ENCODE assay signal across 17 mouse cellular contexts in the genomic region with DNA sequence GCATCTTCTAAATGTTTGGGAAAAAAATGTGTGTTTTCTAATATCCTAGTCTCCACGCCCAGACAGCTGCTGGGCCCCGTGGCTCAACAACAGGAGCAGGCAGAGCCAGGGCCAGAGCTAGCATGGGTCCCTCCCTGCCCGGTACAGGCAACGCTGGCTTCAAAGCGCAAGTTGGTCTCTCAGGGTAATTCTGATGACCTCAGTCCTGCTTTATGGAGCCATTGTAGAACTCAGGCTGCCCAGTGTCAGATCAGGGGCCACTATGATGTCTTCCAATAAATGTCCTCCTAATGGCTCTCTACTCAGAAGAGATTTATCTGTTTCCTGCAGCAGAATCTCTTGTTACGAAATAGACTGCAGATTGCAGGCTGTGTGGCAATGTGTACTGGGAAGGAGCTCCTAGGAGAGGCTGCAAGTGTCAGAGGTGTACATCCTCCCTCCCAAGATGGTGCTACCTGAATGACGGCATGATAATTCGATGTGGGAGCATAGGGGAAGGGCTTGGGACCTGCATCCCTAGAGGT.
DNase-seq lines count a peak whose midpoint lies in the region; ATAC-seq and TF ChIP-seq lines count a peak whose summit lies in the region.
"Had no signal": no experiment of that assay in that cellular context is flagged by ENCODE, and none has a peak within 500 bp of the region (broad histone marks: within the 10 kb centered on the region; RNA-seq: fewer than 3 reads in every experiment).

No protein-coding gene starts in this region.

- ATAC-seq in lung, postnatal 0 days, result peak; percentile 12; the same call in 1 of the 2 replicates
- ATAC-seq in forebrain, postnatal 0 days, result no peak

- DNase-seq in heart, adult 18-20 months, result peak; percentile 41 to 49
- no peak for DNase-seq in heart, postnatal 4 days
- peak; percentile 31 for DNase-seq in lung, postnatal 0 days (ENCODE audit: low spot score)
- no peak for DNase-seq in lung, postnatal 14 days
- DNase-seq in gastrocnemius, postnatal 36 days, result peak; percentile 14 to 37
- no peak for DNase-seq in forebrain, postnatal 0 days
- DNase-seq in kidney, postnatal 4 days, result no peak
- DNase-seq: cerebellum, adult 11 months; cerebellum, postnatal 36 days; kidney, adult 11 months; kidney, postnatal 14 days; layer of hippocampus, adult 9-11 months; liver, embryonic 13.5 days; thymus, adult 18-20 months had no signal

- no peak overlapping the region for H3K9ac ChIP-seq in lung, postnatal 0 days (replicated peaks; ENCODE audit: low read depth)
- H3K9ac ChIP-seq in forebrain, postnatal 0 days, result no peak overlapping the region
- H3K9ac ChIP-seq: hindbrain, embryonic 13.5 days; limb, embryonic 12.5 days; liver, embryonic 13.5 days had no signal

- no peak overlapping the region for H3K4me3 ChIP-seq in lung, postnatal 0 days (ENCODE audit: low read depth, low read length)
- no peak overlapping the region for H3K4me3 ChIP-seq in forebrain, postnatal 0 days (ENCODE audit: low read depth, low read length)
- H3K4me3 ChIP-seq: erythroblast, embryonic 14.5 days; hindbrain, embryonic 13.5 days; limb, embryonic 12.5 days; liver, embryonic 13.5 days had no signal

- TF ChIP-seq EP300 in lung, postnatal 0 days (IDR thresholded peaks at IDR 0.05), result no peak

- TF ChIP-seq CTCF in lung, postnatal 0 days (IDR thresholded peaks at IDR 0.05), result no peak
- TF ChIP-seq CTCF in forebrain, postnatal 0 days (IDR thresholded peaks at IDR 0.05; ENCODE audit: low read depth), result no peak

- WGBS in lung, postnatal 0 days, result 54% methylated on average over 8 of the region's 8 CpGs
- WGBS in forebrain, postnatal 0 days, result 88% methylated on average over 8 of the region's 8 CpGs

- no peaks in the 10 kb centered on the region for H3K4me1 ChIP-seq in lung, postnatal 0 days (ENCODE audit: insufficient read depth, low read depth, low read length)
- no peaks in the 10 kb centered on the region for H3K4me1 ChIP-seq in forebrain, postnatal 0 days (ENCODE audit: insufficient read depth)
- H3K4me1 ChIP-seq: hindbrain, embryonic 13.5 days; limb, embryonic 12.5 days had no signal

- H3K36me3 ChIP-seq in lung, postnatal 0 days (ENCODE audit: insufficient read depth, low read length), result no peaks in the 10 kb centered on the region
- H3K36me3 ChIP-seq in forebrain, postnatal 0 days (ENCODE audit: insufficient read depth), result no peaks in the 10 kb centered on the region
- H3K36me3 ChIP-seq: hindbrain, embryonic 13.5 days; limb, embryonic 12.5 days; liver, embryonic 13.5 days had no signal

- H3K27ac ChIP-seq in lung, postnatal 0 days (ENCODE audit: low read length), result no peak overlapping the region
- no peak overlapping the region for H3K27ac ChIP-seq in forebrain, postnatal 0 days (ENCODE audit: low read depth, low read length)
- H3K27ac ChIP-seq: hindbrain, embryonic 13.5 days; limb, embryonic 12.5 days; liver, embryonic 13.5 days had no signal

- intact Hi-C loops in gastrocnemius, postnatal 36 days (cut with DNase I), result no loop called here

- no peak overlapping the region for H3K4me2 ChIP-seq in lung, postnatal 0 days (replicated peaks; ENCODE audit: low read depth, low read length)
- no peak overlapping the region for H3K4me2 ChIP-seq in forebrain, postnatal 0 days (ENCODE audit: low read depth)
- H3K4me2 ChIP-seq: hindbrain, embryonic 13.5 days; limb, embryonic 12.5 days; liver, embryonic 13.5 days had no signal

- no peaks in the 10 kb centered on the region for H3K9me3 ChIP-seq in lung, postnatal 0 days (ENCODE audit: low read length)
- H3K9me3 ChIP-seq in forebrain, postnatal 0 days (ENCODE audit: low read length), result no peaks in the 10 kb centered on the region
- H3K9me3 ChIP-seq: hindbrain, embryonic 13.5 days; limb, embryonic 12.5 days; liver, embryonic 13.5 days had no signal

- H3K27me3 ChIP-seq in lung, postnatal 0 days (replicated peaks; ENCODE audit: insufficient read depth, low read length), result no peaks in the 10 kb centered on the region
- H3K27me3 ChIP-seq in forebrain, postnatal 0 days (ENCODE audit: insufficient read depth, low read length), result no peaks in the 10 kb centered on the region
- H3K27me3 ChIP-seq: hindbrain, embryonic 13.5 days; limb, embryonic 12.5 days; liver, embryonic 13.5 days had no signal

Comparison
In these comparisons a context has a peak if more than half of its experiments do, and no peak if none do; other contexts are left out.
1. DNase-seq: peak in heart, adult 18-20 months (2 of 2), lung, postnatal 0 days (single experiment) and gastrocnemius, postnatal 36 days (2 of 2); none in heart, postnatal 4 days (single experiment), lung, postnatal 14 days (single experiment), forebrain, postnatal 0 days (single experiment) and kidney, postnatal 4 days (0 of 2).